Mouse (Mus musculus): ENCODE measurements around the gene Trnau1ap.

GRCm38 (mm10) chr4:132262358-132262616 is 67.1 kb downstream of the Trnau1ap start:
- TF ChIP-seq CTCF (conservative IDR thresholded peaks at IDR 0.05; ENCODE audit: low read length) (no peak), NANOG (IDR thresholded peaks at IDR 0.05; ENCODE audit: borderline replicate concordance, low read length) (no peak)

All from E14TG2a.4 (cell line).